Mouse (Mus musculus): ENCODE measurements at regions not wholly inside any gene's neighbourhood (a gene's known extent, or its start where the extent isn't known, plus 50 kb on each side); places are given as distances from the start of the nearest gene placed in this dataset.

DNA sequence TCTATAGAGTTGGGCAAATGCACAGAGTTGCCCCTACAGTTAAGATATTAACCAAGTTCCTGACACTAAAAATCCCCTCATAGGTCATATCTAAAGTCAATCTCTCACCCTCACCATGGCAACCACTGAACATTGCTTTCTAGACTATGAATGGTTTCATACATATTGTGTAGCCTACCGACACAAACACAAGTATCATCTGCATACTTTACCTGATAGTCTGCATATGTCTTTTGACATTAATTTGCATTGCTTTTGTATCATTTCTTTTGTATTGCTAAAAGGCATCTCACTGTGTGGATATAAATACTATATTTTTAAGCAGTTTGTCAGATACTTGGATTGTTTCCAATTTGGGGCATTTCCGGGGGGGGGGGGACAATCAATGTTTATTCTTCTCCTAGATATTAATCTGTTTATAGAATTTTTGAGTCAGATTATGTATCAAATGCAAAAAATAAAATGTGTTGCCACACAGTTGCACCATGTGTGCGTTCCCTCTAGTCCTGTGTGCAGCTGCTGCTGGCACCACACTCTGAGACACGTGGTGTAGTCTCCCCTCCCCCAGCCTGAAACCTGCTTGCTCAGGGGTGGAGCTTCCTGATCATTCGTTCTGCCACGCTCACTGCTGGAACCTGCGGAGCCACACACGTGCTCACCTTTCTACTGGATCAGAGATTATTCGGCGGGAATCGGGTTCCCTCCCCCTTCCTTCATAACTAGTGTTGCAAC is 94.7 kb upstream of the Mapk10 start:
- no peak for DNase-seq

DNA sequence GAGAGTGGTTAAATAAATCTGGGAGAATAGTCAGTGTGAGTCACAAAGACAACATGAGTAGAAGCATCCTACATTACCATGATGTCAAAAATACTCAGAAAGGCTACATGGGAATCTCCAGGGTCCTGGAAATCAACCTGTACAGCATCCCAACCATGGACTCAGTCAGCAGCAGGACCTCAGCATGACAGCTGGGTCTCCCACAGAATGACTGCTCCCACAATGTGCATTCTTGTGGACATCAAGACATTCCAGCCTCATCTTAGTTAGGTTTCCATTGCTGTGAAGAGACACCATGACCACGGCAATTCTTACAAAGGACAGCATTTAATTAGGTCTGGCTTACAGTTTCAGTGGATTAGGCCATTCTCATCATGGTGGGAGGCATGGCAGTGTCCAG is 93.8 kb upstream of the Mapk10 start:
- no peak for DNase-seq

DNA sequence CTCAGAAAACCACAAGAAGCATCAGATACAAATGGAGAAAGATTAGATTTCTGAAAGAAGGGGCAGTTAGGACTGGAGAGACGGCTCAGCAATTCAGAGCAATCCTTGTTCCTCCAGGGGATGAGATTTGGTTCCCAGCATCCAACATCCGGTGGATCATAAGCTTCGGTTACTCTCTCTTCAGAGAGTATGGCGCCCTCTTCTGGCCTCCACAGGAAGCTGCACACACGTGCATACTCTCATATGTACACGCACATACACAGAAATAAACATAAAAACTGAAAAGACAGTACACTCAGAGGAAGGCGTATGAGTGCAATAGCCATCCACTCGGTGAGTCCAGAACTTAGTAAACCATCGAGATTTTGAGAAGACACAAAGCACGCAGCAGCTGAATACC is 91.6 kb upstream of the Mapk10 start:
- no peak for DNase-seq

DNA sequence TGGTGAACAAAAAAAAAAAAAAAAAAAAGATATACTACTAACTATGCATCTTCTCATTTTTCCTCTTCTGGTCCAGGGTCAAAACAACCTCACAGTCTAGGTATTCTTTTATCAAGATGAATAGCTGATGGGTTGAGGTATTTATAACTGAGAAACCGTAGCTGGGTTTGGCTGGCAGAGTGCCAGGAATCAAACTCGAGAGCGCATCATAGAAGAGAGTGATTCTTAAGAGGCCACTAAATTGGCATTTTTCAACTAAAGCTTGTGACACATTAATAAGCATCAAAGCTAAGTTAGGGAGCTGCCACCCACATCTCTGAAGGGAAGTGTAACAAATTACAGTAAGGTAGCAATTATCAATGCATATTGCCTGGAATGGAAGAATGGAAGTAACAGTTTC is 90.2 kb upstream of the Mapk10 start:
- DNase-seq, result no peak

DNA sequence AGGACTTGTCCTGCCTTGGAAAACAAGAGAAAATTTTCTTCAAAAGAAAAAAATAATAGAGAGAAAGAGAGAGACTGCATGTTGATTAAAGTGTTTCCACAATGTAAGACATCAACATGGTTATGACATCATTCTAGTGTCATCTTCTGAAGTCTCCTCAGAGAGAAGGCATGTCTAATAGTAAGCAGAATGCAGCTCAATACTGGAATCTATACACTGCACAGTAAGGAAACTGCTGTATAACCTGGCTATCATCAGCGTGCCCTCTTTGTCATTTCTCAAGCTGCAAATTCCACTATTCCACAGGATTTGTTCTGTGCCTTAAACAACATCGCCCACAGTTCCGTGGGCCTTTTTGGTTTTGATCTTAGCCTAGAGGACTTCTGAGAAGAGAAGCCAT is 82.8 kb upstream of the Mapk10 start:
- no peak for DNase-seq

DNA sequence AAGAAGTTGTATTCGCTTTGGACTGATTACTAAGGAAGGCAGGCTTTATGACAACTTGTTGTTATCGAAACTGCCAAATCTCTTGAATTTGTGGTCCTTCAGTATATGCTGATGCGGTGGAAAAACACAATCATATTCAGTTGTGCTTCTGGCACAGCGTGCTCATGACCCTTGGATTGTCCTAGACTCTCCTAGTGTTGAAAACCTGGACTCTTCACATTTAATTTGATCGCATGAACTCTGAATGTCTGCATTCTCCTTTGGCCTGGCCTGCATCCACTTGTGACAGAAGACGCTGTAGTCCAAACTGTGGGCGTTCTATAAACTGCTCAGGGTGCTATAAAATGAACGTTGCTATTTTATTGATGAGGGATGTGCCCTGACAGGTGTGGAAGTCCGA is 80.6 kb upstream of the Mapk10 start:
- no peak for DNase-seq

DNA sequence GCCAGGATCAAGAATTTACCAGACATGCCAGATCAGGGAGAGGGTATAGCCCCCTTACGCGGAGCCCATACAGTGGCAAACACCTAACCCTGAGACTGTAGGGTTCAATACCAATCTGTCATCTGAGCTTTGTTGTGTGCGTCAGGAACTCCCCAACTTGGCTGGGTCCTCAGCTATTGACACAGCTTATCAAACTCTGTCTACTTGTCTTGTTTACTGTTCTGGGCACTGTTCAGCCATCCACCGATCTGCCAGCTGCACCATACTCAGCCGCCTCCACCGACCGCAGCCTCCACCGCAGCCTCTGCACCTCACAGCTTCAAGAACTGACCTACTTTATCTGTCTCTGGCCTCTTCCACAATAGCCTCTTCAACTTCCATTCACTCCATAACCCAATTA is 80.1 kb upstream of the Mapk10 start:
- DNase-seq, result no peak

DNA sequence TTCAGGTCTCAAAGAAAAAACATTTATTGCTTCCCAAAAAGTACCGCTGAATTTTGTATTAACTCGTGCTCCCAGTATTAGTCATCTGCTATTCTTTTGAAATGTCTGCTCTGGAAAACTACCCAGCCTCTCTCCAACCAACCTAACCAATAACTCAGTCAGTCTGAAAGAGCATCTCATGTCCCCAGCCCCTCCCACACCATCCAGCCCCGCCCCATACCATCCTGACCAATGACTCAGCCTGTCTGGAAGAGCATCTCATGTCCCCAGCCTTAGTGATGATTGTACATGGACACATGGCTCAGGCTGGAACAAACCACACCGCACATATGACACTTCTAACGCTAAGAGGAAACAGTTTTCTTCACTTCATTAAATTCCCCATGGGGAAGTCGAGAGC is 58.1 kb upstream of the Mapk10 start:
- DNase-seq, result no peak

DNA sequence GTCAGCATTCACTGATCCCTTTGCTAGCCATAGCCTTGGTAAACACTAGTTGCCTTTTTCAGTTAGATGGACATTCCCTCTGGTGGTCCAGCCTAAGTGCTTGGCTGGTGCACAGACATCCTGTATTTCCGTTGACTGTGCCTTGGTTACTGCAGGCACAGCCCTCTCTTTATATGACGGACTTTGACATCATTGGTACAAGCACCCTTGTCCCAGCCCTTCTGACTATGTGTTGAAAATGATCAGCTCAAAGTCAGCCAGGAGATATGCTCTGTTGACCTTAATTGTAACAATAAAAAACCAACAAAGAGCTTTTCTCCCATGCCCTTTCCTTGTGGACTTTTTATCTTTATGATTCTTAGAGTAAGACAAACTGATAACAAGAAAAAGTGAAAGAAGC is 53.8 kb upstream of the Mapk10 start:
- no peak for DNase-seq

DNA sequence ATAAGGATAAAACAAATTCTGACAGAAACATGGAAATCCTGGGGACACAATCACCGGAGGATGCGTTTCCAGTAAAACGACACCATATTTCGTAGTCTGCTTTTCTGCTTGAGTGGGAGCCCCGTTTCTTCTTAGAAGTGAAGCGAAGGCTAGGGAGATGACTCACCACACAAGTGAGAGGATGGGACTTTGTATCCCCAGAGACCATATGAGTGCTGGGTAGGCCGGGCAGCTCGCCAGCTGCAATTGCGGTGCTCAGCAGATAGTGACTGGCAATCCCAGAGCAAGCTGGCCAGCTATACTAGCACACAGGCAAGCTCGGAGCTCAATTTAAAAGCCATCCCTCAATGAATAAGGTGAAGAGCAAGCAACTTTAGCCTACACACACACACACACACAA is 50.3 kb upstream of the Mapk10 start:
- peak; percentile 66 for DNase-seq

Measured in kidney, postnatal 14 days (tissue).